Mouse (Mus musculus) CD8-positive naive resting alpha-beta T cell, adult 2 months (primary cell): Measurements from ENCODE around the gene Adam10.

Source experiments
- DNase-seq, 2 experiments: peaks; one replicate each; pipeline ENCODE4 v3.0.0; 2022; ENCODE audit warnings: low read depth in 2 of 2, low spot score in 2 of 2

Adam10 gene

GRCm38 (mm10) chr9:70775517-70775916 is 96.7 kb downstream of the Adam10 start:
- no peak for DNase-seq

DNA sequence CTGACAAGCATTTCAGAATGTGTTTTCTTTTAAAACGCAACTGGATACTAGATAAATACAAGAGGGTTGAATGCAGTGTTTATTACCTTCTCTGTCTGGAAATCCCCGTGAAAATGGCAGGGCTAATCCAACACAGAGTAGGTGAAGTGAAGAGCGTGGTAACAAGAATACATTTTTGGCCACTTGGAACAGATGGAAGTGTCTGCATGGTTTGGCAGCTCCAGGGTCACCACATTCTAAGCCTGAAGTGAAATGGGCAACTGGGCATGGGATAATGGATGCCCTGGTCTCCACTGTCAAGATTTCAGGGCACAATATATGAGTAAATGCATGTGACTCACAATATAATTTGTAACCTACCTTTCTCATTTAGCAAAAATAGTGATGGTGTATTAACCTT is 103.4 kb downstream of the Adam10 start:
- no peak for DNase-seq

DNA sequence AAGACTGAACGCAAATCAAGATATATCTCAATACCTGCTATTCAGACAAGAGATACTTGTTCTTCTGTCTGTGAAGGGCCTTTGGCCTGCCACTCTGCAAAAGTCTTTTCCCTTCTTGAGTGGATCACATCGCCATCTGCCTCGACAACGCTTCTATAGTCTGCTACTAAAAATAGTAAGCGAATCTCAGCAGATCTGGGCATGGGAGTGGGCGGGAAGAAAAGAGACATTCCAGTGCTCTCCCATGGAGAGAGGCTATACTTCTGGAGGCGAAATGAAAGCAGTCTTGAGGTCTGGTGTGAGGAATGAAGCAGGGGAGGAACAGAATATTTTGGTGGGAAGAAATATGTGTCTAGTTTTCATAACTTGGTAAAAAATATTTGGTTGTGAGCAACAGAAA is 109.9 kb downstream of the Adam10 start:
- no peak for DNase-seq

DNA sequence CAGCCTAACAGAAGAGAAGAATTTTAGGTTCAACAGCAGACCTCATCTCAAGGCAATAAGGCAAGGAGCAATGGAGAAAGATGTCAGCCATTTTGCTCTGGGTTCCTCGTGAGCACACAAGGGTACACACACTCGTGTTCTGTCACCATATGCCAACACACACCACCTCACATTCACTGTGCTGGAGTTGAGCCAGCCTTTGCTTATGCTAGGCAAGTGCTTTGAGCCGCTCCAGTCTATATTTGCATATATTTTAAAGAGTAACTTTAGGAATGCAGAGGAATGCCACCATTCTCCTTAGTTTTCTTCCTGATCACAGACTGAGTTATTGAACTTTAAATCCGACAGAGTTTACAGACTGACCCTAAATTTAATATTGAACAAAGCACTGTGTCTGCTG is 111.8 kb downstream of the Adam10 start:
- no peak for DNase-seq

- no peak for DNase-seq
These were observed 116.0 kb downstream of the Adam10 start for GRCm38 (mm10) chr9:70794643-70795438.

GRCm38 (mm10) chr9:70795439-70795757 is 116.6 kb downstream of the Adam10 start:
- no peak for DNase-seq

- DNase-seq = no peak
These were observed 122.0 kb downstream of the Adam10 start for GRCm38 (mm10) chr9:70800588-70801315.

DNA sequence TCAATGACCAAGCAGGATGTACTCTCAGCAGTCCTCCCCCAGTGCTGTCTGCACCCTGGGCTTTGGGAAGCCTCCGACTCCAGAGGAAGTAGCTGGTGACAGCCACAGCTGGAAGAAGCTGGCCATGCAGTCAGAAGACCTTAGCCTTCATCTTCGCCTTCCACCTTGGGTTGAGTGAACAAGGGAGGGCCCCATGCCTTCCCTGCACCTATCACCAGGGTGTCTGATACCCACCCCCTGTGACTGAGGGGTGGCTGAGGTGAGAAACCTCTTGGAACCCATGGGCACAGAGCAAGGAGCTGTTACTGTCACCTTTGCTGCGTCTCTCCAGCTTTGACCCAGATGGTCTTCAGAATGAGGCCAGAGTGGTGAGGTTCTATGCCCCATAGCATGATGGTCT is 123.0 kb downstream of the Adam10 start:
- no peak for DNase-seq

DNA sequence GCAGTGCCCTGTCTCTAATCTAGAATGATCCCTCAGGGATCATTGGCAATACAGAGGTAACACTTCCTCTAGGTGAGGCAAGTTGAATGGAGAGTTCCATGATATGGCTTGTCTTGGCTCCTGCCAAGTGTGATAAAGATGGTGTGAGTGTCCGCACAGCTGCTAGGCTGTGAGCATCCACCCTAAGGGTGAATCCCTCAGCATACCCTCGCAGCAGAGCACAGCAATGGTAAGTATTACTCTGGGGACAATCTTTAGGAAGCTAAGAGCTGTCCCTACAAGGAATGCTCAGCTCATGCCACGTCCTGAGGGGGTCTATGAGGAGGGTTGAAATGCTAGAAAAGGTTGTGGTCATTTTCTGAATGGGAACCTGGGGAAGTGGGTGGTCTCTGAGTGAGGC is 124.0 kb downstream of the Adam10 start:
- DNase-seq = no peak

DNA sequence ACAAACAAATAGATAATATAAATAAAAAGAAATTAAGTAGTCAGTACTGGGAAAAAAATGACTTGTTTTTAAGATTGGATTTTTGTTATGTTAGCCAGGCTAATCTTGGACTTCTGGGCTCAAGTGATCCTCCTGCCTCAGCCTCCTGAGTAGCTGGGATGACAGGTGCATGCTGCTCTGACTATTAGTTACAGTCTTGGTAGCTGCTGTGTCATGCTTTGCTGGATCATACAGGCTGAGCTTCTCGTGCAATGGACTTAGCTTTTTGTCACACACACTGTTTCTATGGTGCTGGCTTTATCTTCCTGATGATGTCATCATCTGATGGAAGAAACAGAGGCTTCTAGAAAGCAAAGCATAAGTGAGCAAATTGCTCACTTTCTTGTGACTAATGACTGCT is 127.3 kb downstream of the Adam10 start:
- no peak for DNase-seq

DNA sequence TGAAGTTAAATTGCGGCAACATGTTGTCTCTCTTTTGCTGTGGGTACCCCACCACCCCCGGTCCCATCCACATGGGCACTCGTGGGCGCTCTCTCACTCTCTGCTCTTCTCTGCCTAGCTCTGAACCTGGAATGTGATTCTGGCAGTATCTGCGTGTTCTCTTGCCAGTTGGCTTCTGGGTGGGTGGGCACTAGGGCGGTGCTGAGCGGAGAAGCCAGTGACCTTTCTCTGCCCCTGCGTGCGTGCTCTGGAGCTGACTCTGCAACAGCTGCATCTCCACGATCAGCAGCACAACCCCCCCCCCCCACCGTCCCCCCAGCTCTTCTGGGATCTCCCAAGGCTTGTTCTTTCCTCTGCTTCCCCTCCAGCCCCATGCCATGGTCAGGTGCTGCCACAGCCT is 128.9 kb downstream of the Adam10 start:
- no peak for DNase-seq

GRCm38 (mm10) chr9:70812551-70812950 is 133.8 kb downstream of the Adam10 start:
- no peak for DNase-seq

- no peak for DNase-seq
These were observed 138.0 kb downstream of the Adam10 start for GRCm38 (mm10) chr9:70816701-70817305.

GRCm38 (mm10) chr9:70817396-70817795 is 138.6 kb downstream of the Adam10 start:
- no peak for DNase-seq

DNA sequence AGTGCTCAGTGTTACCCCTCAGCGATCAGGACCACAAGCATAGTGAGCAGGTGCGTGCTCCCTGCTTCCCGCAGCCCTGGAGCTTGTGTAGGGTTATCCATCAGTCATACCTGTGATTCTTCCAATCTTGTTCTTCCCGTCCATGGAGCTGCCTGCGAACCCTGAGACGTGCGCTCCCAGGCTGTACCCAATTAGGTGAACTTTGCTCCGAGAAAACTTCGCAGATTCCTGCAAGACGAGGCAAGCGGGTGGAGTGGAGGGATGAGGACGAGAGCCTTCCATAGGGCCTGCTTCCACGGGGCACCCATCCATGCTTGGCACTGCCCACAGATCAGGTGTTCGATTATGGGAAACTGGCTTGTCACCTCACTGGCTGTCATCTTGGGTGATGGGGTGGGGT is 139.9 kb downstream of the Adam10 start:
- no peak for DNase-seq

- DNase-seq = no peak
These were observed 145.3 kb downstream of the Adam10 start for GRCm38 (mm10) chr9:70824103-70824502.

DNA sequence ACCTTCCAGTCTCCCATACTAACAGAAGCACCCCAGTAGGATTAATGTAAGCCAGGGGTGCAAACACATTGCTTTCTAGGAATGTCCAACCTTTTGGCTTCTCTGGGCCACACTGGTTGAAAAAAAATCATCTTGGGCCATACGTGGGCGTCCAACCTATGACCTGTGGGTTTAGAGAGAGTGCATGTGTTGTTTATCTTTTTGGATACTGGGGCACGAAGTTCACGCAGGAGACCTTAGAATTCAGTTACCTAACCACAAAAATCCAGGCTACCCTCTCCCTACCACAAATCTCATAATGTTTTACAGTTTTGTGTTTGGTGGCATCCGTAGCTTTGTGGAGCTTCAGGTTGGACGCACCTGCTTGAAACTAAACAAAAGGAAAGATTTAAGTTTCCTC is 149.1 kb downstream of the Adam10 start:
- DNase-seq = no peak
